Mouse (Mus musculus) WW6 (cell line): ENCODE measurements at regions not wholly inside any gene's neighbourhood (a gene's known extent, or its start where the extent isn't known, plus 50 kb on each side); places are given as distances from the start of the nearest gene placed in this dataset.
"Not testable (repeated sequence)": the region's sequence is repeated elsewhere in the genome, so short reads cannot be mapped to it uniquely, and the experiment has no call there.

ENCODE experiments used
- DNase-seq: peaks from one replicate; pipeline ENCODE4 v3.0.0-alpha.2; 2013; ENCODE audit warnings: low read depth, low spot score

DNA sequence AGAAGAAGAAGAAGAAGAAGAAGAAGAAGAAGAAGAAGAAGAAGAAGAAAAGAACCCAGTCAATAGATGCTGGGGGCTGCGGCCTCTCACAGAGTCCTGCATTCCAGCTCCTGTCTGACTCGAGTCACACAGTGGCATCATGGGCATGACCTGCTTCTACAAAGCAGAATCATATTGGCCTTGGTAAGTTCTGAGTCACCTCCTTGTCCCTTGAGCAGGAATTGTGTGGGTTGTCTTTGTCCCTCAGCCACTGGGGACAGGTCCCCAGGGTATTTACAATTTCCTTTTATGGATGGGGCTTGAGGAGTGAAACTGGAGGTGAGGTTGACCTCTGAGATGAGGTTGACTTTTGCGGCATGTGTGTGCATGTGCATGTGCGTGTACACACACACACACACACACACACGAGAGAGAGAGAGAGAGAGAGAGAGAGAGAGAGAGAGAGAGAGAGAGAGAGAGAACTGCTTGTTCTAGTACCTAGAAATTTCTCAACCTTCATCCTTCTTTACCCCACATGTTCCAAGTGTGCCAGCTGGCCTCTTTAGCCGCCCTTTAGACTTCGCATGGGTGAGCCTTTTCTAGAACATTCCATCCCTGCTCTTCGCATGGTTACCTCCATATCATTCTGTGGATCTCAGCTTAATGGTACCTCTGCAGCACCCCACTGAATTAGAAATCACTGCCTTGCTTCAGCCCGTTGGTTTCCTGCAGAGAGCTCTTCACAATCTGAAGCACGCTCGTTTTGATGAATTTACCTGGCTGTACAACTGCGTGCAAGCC, 283.2 kb downstream of the 4933412E24Rik start:
- DNase-seq, result no peak

DNA sequence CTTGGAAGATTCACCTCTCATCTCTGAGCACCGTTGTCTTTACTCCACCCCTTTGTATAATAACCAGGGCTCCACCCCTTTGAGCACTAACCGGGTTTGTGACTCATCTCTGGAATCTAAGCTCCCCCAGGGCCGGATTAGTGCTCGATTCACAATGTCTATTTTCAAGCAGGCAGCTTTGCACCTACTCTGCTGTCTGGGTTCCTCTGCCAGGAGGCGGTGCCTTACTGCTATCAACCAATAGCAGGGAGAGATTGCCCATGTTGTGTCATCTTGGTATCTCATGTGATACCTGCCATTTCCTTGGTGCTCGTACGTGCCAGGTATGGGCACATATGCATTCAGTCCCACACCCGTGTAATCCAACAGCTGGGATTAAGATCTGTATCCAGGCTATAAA, 285.3 kb downstream of the 4933412E24Rik start:
- no peak for DNase-seq

DNA sequence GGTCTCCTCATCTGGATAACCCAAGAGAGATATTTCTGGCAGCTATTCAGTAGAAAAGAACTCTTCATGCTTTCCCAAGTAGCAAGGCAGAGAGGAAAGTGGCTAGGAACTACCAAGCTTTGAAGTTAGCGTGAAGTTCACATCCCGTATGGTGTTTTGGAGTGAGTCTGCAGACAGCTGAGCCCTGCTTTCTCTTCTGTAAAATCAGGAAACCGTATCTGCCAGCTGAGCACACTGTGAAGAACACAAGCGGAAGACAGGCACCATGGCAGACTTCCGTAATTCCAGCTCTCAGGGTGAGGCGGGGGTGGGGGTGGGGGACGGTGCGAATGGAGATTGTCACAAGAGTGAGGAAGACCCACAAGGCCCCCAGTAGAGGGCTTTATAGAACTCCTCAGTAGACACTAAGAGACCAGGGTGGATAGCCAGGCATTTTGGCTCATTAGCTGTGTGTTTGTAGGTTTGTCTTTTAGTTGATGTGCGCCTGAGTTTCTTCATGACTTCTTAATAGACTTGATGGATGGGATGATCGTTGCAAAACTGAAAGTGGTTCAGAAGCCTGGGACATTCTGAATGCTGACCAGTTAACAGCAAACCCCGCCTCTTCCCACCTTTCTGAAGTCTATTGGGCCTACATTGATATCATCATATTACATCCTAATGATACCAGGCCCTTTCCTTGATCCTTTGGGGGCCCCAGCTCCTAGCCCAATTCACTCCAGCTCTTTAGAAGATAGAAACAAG, 287.4 kb downstream of the 4933412E24Rik start:
- no peak for DNase-seq

DNA sequence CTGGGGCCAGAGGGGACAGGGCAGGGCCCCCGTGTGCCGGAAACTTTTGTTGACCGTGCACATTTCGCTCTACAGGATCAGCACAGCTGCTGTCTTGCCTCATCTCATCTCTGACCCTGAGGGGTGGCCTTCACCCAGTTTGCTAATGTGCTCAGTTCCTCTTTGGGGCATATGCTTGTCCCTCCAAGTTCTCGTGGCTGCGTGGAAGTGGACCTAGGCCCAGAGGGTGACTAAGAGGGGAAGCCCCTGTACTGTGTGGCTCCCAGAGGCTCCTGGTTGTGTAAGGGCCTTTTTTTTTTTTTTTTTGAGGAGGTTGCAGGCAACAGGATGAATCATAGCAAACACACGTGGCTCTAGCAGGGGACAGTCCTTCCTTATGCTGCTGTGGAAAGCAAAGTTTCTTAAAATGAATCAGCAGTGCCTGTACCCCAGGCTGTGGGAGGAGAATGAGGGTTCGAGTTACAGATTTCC, 288.2 kb downstream of the 4933412E24Rik start:
- no peak for DNase-seq

DNA sequence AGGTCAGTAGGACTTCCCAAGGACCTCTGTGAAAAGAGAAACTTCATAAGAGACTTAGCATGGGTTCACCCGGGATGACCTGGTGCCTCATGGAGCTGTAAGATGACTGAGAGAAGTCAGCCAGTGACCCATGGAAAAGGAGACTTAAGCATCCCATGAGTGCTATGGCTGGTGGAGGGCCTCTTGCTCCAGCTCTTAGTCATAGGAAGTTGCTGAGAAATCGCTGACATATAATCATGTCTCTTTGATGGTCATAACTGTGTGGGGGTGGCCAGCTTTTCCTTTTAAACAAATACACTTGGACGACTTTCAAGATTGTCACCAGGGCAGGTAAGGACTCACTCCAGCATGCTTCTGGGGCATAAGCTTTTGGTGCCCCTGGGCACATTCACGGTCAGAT, 290.5 kb downstream of the 4933412E24Rik start:
- DNase-seq, result no peak

DNA sequence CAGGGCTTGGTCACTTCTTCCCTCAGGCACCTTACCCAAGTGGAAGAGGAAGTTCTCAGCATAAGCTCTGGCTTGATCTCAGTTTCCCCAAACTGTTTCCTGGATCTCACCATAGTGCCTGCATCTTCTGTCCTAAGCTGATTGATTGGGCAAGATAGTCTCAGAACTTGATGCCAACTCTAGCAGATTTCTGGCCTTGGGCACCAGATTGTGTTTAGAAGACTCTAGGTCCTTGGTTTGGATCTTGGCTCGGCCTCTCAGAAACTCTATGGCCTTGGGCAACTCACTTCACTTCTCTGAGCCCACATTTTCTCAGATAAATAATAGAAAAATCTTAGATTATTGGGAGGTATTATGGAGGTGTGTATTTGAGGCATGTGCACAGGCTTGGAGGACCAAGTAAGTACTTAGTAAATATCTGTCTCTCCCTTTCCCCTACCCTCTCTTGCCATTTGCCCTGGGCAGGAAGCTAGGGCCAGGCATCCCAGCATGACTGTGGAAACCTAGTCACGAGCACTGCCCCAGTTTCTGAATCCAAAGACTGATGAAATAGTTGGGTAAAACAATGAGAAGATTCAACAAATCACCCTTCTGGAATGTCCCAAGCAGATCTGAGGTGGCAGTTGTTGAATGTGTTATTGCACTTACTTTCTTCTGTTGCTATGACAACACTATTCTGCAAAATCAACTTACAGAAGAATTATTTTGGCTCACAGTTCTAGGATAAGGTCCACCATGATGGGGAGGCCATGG, 293.6 kb downstream of the 4933412E24Rik start:
- DNase-seq, result no peak

DNA sequence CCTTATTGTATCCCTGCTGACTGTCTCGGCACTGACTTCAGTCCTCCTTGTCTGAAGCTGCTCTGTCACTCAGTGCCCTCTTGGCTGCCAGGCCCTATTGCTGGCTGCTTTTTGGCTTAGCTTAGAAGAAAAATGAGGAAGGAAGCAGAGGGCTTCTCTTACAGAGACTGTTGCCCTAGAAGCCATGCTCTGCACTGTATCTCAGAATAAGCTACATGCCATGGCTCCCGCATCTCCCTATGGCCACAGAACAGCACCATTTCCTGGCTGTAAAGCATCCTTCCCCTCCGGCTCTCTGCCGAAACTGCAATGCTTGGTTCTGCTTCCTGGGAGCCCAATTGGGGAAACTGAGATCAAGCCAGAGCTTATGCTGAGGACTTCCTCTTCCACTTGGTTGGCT, 295.0 kb downstream of the 4933412E24Rik start:
- DNase-seq, result no peak

DNA sequence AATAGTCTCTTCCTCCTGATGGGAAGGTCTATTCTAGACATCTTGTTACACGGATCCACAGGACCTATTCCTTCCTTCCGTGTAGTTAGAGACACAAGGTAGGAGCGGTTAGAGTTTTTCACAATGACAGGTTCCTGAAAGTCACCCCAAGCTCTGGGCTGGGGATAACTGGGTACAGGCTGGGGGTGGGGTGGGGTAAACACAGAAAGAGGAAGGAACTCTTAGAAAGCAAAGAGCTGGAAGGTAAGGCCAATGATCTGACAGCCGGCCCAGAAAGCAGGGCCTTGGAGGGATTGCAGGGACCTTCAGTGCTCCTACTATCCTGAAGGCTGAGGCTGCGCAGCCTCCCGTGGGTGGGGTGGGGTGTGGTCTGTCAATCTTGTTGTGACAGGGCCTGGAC, 295.4 kb downstream of the 4933412E24Rik start:
- no peak for DNase-seq

DNA sequence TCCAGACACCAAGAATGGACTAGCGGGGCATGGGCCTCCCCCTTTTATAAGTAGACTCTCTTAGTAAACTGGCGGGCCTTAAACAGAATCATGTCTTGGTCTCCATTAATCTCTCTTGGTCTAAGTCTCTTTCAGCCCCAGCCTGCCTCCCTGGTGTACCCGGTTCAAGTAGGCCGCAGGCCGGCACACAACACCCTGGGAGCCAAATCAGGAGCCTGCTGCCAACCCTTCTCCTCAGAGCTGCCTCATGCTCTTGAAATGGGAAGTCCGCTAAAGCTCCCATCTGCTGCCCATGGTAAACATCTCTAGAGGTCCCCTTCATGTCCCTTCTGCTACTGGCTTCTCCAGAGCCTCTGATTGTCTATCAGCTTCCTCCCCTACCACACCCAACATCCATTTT, 296.3 kb downstream of the 4933412E24Rik start:
- no peak for DNase-seq

DNA sequence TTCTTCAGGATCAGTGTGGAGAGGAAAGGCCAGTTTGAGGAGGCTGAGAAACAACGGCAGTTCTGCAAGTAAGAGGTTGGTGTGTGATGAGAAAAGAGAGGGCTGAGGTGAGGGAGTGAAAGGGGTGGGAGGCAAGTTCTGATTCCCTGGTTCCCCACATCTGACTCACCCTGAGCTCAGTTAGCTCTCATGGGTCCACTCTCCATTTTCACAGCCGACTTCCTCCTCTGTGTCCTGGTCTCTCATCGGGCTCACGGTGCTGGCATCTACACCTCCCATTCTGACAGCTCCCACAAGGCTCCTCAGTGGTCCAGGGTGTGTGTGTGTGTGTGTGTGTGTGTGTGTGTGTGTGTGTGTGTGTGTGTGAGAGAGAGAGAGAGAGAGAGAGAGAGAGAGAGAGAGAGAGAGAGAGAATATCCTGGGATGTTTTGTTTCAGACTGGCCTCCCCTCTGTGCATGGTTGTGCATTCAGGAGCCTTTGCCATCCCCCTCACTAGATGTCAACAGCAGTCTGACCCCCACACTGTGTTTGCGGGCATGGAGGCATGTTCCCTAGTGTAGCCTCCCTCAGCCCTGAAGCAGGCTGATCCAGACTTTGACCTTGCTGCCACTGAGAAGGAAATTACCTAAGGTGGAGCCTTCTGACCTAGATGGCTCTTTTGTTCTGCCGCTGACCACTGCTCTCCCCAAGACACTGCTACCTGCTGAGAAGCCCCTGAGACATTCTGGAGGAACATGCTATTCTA, 296.9 kb downstream of the 4933412E24Rik start:
- DNase-seq, result not testable (repeated sequence)

DNA sequence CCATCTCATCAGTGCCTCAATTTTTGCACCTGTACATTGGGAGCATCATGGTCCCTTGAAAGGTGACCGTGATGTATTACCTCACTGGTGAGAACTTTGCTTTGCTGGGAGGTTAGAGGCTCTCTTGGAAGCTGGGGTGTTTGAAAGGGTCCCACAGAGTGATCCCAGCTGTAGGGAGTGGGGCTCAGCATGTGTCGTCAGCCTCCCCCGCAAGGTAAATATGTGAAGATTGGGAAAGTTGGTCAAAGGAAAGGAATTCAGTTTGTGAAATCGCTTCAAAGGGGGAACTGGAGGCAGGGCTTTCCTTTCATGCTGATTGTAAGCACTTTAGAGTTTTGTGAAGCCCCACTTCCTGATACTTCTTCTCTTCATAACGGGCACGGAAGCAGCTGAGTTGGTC, 299.5 kb downstream of the 4933412E24Rik start:
- no peak for DNase-seq

DNA sequence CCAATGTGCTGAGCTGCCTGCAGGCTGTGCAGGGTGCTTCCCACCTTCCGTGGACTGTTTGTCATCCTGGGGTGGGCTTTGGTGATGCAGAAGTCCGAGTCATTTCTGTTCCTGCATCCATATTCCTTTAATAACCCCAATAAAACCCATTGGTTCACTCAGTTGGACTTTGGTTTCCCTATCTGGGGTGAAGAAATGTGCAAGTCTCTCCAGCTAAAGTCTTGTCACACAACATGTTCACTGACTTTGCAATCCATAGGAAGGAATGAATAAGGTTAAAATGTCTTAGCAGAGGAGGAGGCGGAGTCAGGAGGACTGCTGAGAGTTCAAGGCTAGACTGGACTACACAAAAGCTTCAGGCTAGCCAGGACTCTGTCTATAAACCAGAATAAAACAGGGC, 300.5 kb downstream of the 4933412E24Rik start:
- DNase-seq, result no peak

DNA sequence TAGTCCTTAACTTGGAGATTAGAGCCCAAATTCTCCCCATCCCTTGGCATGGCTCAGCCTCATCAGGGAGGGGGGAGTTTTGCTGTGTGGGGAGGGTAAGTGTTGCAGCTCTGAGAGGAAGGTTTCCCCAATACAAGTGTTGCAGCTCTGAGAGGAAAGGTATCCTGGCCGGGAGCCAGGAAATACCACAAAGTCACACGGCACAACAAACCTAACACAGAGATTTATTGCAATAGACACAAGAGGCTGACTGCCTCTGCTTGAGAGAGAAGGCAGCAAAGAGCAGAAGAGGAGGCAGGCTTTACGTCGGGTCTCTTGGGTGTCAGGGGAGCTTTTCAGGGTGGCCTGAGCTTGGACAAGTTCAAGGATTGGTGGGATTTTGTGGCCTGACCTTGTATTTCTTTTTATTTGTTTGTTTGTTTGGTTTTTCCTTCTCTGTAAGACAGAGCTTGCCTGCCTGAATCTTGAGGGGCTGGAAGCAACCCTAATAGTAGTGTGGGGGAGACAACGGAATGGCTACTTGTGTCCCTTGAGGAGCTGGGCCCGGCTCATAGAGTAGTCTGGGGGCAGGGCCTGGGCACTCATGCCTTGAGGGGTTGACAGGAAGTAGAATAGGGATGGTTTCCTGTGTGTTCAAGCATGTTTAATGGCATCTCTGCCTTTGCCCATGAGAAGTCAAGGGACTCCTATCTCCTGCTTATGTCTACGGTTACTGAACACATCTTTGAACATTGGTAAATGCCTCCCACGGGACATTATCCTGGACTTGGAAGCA, 302.3 kb downstream of the 4933412E24Rik start:
- no peak for DNase-seq

DNA sequence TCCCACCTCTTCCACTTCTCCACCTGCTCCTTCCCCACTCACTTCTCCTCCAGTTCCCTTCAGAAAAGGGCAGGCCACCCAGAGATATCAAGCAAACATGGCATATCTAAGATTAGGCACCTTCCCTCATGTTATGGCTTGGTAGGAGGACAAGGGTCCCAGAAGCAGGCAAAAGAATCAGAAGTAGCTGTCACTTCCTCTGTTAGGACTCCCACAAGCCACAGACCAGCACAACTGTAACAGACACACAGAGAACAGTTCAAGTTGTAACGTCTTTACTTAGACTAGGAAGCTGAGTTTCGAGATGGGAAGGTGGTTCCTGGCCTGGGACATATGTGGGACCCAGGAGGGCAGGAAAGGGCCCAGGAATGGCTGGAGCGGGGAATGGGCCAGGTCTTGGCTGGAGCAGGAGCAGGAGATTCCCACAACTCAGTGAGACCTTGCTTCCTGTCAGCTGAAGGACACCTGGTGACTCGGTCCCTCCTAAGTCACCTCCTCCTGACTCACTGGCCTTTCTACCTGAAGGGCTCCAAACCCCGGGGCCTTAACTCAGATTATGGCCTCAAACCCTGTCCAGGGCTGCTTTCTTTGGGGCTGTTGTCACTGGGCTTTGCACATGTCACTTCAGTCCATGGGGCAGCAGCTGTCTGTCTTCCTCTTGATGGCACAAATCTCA, 304.2 kb downstream of the 4933412E24Rik start:
- no peak for DNase-seq

DNA sequence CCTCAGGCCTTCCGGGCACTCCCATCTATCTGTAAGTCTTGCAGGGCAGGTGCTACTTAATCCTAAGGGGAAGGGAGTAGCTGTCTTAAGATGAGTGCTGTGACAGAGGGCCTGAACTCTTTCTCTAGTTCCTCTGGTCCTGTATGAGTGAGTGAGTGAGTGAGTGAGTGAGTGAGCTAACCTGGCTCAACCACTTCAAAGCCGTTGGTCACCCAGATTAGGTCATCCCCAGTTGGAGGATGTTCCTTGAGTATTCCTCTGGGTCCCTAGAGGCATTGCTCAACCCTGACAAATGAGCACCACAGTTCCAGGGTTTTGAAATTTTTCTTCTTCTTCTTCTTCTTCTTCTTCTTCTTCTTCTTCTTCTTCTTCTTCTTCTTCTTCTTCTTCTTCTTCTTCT, 306.5 kb downstream of the 4933412E24Rik start:
- DNase-seq, result no peak

DNA sequence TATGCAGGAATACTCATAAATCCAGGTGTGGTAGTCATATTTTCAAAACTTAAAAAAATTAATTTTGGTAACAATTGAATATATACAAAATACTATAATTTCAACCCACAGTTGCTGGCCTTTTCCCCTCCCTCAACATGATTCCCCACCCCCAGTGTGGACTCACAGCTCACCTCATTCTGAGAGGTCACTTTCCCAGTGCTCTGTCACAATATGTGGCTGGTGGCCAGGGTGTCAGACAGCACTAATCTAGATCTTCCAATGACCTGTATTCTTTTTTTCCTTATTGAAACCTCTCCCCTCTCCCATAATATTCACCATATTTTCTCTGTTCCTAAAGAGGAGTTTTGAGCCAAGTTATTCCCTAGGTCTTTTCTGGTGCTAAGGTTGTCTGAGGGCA, 308.0 kb downstream of the 4933412E24Rik start:
- no peak for DNase-seq

DNA sequence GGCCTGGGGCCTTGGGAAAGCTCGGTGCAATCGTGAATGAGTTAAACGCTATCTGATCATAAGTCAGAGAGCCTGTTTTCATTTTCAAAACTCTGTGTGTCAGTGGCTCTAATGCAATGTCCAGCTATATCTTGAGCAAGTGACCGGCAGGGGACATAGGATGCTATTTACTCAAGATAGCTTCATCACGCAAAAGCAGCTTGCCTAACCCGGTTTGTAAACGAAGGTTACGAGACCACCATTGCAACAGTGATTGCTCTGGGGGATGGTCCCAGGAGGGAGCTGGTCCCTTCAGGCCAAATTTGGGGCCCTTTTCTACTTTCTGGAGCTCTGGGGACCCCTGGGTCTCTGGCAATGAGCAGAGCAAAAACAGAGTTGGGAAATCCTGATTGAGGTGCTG, 309.3 kb downstream of the 4933412E24Rik start:
- DNase-seq, result no peak
